Mouse (Mus musculus): ENCODE data around the gene Gm9745.
A peak's percentile ranks its signal among the peaks of the same experiment; 100 is the strongest.
"Not testable (repeated sequence)": the region's sequence is repeated elsewhere in the genome, so short reads cannot be mapped to it uniquely, and the experiment has no call there.

Gm9745 gene

DNA sequence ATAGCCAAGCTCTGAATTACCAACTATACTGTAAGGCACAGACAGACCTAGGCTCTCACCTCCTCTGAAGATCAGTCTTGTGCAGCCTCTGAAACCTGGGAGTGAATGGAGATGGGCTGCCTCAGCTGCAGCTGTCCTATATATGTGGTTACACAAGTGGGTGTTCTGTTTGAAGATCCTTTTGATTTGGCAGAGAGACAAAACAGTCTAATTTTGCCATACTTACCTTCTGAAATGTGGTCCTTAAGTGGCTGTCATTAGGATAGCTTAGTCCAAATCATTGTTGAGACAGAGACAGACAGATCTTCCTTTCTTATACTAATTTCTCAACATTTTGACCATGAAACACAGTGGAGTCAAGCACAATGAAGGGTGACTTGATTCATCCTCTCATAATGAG, at the start of gene Gm9745:
Gm9745 (minus strand) TSS at position 101 of the 400 bp plus-strand sequence.
- not testable (repeated sequence) for DNase-seq

DNA sequence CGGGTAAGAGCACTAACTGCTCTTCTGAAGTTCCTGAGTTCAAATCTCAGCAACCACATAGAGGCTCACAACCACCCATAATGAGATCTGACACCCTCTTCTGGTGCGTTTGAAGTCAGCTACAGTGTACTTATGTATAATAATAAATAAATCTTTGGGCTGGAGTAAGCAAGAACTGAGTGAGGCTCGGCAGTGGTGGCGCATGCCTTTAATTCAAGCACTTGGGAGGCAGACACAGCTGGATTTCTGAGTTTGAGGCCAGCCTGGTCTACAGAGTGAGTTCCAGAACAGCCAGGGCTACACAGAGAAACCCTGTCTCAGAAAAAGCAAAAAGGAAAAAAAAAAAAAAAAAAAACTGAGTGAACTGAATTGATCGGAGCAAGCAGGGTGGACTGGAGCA, 49.2 kb upstream of the Gm9745 start:
- peak; percentile 7 for DNase-seq

DNA sequence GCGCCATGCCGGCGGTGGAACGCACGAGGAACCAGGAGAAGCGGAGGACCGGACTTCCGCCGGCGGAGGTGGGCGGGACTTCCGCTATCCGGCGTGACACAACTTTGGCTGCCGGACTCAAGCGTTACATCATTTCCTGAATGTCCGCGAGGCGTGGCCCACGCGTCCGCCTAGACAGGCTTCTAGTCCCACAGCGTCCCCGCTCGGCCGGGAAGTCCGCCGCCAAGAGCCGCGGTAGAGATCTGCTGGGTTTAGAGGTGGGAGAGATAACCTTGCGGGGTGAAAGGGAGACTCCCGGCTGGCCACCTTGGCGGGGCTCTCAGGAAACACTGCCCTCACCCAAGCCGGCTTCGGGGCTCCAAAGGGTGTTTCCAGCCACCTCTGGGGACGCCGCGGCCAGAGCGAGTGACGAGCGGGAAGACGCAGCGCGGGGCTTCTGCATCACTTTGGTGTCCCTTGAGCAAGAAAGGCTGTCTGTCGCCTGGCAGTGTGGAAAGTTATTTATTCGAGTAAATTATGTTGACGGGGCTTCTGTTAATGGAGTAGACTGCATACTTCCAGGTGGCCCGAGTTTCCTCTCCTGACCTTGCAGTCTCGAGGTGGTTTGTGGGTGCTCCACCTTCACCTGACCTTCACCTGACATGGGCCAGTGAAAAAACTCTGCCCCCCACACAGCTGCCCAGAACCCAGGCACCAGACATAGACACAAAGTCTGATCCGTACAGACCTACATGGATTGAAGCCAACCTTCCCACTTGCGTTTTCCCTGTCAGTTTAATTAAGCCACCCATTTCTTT, 48.2 kb upstream of the Gm9745 start, which contains the start of gene Gtpbp4:
Gtpbp4 (minus strand) TSS at position 94 of the 797 bp plus-strand sequence.
- DNase-seq: peak; percentile 96

DNA sequence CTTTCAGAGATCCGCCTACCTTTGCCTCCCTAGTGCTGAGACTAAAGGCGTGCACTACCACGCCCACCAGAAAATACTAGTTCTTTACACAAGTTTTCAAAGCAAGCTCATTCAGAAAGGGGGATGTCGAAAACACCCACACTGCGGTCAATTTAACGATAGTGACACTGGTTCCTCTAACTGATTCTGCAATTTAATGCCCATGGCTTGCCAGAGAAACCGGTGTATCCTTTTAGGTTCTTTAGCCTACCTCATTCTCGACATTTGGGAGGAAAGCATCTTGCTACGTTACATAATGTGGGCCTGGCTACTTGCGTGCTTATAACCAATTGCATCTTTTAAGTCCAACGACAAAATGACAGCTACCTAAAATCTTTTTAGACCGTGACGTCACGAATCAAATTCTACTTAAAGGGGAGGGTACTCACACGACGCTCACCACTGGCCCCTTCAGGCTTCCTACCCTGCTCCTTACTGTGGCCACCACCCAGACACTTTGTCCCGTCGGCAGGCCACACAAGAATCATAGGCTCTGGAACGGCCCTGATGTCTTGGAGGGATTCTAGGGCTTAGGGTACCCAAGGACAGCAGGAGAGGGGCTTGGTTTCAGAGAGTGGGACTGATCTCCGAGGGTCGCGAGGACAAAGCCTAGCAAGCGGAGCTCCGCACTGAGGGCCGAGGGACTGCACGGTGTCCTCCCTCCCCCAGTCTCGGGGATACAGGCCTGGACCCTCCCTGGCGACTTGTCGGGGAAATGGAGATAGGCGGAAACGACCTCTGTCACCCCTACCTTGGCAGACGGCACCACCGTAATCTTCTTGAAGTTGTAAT, 47.3 kb upstream of the Gm9745 start:
- DNase-seq: no peak

DNA sequence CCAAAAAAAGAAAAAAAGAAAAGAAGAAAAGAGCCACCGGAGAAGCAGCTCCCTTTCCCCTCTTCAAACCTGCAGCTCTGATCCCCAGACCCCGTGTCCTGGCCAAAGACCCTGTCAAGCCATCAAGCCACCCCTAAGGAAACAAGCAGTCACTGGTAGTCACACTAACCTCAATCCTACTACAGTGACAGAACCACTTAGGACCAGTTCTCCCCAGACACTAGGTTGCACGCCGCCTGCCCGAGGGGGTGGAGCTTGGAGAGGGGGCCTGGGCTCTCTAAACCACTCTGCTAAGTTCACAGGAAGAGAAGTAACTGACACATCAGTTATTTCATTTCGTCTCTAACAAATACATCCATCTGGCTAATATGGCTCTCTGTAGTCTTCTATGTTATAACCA, 44.2 kb upstream of the Gm9745 start:
- no peak for DNase-seq

DNA sequence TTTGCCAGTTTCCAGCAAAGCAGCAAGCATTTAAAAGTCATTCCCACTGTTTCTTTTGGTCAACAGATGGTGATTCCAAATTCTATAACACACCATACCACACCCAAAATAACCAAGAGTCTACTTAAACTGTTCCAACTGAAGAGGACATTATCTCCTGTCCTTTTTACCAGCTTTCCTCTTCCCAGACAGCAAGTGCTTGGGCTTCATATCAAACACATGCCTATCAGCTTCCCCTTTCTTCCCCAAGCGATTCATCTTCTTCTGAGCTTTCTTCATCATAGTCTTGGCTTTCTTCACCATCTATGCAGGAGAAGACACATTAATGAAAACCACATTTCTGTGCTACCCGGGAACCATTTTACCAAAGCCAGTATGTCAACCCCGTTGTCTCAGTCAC, 24.9 kb upstream of the Gm9745 start:
- no peak for DNase-seq

DNA sequence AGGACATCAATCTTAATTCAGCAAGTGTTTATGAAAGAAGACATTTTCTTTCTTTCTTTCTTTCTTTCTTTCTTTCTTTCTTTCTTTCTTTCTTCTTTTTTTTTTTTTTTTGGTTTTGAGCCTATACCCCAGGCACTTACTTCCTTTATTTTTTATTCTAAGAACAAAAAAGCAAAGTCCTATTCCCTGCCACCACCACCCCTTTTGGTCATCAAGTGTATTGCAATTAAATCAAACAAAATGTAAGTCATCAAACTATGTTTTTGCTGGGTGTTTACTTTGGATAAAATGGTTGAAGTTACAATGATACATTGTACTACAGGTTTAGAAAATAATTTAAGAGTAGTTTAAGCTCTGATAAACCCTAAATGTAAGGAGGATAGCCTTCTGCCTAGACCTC, 24.3 kb upstream of the Gm9745 start:
- no peak for DNase-seq

DNA sequence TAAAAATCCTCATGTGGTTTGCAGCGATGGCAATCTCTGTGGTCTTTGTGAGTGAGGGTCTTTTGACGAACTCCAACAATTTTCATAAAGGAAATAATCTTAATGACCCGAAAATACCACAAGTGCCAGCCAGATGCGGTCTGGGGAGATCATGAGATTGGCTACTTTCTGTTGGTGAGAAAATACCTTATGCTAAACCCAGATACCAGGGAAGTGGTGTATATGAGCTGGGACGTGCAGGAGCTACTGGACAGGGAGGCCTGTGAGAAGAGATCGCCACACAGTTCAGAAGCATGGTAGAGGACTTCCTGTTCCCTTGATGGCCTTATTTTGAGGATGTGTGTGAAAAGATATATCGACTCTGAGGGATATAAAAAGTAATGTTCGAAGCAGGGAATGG, 19.7 kb upstream of the Gm9745 start:
- no peak for DNase-seq

DNA sequence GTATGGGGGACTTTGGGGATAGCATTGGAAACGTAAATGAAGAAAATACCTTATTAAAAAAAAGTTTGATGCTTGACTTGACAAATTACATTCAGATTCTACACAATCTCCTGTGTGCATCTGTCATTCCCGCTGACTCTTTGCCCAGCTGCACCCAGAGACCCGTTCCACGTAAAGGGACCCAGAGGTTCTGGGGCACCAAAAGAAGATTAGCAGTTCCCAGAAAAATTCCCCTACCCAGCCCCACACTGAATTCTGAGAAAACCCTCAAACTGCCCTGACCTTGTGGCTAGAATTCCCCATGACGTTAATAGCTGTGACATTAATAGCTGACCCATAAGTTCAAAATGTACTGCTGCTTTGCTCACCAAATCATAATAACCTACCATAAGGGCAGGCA, 17.2 kb upstream of the Gm9745 start:
- no peak for DNase-seq

DNA sequence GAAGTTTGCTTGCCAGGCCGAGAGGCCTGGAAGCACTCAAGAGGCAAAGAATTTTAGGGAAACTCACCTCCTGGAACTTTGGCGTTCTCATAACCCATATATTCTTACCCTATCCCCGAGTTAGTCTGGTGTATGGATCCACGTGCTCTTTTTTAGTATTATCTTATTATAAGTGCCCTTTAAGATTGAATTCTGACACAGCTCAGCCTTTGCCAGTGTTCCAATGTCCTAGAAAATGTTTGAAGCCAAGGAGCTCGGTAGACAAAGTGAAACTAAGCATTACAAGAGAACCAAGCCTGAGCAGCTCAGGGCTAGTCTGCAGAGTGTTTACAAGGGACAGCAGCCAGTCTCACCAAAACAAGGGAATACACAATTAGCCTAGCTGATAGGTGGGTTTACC, 14.2 kb upstream of the Gm9745 start:
- not testable (repeated sequence) for DNase-seq

DNA sequence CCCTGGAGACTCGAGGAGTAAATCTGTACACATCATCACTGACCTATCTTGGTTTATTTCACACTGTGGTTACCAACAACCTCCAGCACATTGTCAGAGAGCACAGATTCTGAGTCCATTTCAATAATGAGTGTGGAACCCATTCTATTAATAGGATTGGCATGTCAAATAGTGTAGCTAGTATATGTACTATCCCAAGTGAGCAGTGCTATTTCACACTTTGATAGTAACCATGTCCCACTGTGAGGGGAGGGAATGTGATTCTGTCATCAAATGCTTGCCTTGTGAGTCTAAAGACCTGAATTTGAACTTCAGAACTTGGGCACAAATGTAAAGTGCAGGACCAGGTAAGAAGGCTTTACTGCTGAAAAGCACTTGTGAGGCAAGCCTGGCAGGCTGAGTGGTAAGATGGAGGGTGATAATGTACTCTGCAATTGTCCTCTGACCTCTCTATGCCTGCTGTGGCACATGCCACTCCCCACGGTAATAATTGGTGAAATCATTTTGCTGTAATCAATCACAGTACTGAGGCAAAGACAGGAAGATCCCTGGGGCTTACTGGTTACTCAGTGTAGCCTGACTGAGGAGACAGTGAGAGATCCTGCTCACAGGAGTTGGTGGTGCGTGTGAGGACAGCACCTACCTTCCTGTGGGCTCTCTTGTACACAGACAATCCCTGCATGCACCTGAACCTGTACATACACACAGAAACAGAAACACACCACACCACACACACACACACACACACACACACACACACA, 13.3 kb upstream of the Gm9745 start:
- not testable (repeated sequence) for DNase-seq

DNA sequence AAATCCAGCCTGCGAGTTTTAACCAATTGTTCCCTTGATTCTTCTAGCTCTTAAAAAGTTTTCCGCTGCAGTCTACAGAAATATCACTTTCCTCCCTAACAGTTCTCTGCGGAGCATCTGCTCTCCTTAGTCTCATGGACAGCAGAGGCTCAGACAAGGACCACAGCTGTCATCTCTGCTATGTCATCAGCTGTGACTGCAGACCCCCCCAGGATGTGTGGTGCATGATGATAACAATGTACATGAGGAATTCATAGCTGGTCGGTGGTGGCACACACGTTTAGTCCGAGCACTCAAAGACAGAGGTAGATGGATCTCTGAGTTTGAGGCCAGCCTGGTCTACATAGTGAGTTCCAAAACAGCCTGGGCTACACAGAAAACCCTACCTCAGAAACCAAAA, 11.5 kb upstream of the Gm9745 start:
- not testable (repeated sequence) for DNase-seq

DNA sequence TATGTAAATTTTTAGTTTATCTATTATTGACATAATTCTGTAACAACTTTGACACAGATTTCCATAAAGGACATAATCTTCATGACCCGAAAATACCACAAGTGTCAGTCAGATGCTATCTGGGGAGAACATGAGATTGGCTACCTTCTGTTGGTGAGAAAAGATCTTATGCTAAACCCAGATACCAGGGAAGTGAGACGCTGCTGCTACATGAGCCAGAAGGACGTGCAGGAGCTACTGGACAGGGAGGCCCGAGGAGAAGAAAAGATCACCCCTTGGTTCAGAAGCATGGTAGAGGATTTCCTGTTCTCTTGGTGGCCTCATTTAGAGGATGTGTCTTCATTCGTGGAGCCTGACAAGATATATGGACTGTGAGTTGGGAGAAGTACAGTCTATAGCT, 11.0 kb upstream of the Gm9745 start:
- DNase-seq: not testable (repeated sequence)

DNA sequence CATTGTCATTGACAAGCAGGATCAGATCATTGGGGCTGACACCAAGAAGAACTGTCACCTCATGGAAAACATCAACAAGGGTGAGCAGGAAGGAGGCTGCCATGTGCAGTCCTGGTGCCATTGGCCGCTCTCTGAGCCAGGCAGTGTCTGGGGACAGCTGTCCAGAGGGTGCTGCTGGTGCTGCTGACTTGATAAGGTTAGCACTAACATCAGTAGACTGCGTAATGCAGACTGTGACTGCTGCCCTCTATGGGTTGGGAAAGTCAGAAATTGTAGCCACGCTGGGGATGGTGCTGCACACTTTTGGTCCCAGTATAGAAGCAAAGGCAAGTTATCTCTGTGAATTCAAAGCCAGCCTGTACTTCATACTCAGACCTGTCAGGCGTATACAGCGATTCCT, 8.8 kb upstream of the Gm9745 start:
- not testable (repeated sequence) for DNase-seq

DNA sequence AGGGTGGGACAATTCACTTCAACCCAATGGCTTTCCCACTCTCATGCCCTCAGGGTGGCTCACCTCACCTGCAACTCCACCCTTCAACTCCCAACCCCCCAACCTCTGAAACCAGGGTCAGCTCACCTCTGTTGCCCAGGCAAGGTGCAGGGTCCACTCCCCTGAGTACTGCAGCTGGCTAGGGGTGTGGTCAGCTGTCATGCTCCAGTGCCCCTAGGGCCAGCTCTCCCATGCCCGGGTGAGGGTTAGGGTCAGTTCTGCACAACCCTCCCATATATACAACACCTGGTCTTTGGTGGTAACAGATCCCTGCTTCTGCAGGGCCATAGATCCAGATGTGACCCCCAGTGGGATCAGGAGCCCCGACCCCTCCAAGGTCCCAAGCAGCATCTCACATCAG, 7.1 kb upstream of the Gm9745 start:
- DNase-seq: not testable (repeated sequence)

DNA sequence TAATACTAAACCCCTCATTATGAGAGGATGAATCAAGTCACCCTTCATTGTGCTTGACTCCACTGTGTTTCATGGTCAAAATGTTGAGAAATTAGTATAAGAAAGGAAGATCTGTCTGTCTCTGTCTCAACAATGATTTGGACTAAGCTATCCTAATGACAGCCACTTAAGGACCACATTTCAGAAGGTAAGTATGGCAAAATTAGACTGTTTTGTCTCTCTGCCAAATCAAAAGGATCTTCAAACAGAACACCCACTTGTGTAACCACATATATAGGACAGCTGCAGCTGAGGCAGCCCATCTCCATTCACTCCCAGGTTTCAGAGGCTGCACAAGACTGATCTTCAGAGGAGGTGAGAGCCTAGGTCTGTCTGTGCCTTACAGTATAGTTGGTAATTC, 4.5 kb upstream of the Gm9745 start, which contains the start of gene Idi2:
Idi2 (plus strand) TSS at position 301 of the 400 bp plus-strand sequence.
- not testable (repeated sequence) for DNase-seq

DNA sequence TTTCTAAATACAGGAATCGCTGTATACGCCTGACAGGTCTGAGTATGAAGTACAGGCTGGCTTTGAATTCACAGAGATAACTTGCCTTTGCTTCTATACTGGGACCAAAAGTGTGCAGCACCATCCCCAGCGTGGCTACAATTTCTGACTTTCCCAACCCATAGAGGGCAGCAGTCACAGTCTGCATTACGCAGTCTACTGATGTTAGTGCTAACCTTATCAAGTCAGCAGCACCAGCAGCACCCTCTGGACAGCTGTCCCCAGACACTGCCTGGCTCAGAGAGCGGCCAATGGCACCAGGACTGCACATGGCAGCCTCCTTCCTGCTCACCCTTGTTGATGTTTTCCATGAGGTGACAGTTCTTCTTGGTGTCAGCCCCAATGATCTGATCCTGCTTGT, 4.2 kb downstream of the Gm9745 start:
- not testable (repeated sequence) for DNase-seq

DNA sequence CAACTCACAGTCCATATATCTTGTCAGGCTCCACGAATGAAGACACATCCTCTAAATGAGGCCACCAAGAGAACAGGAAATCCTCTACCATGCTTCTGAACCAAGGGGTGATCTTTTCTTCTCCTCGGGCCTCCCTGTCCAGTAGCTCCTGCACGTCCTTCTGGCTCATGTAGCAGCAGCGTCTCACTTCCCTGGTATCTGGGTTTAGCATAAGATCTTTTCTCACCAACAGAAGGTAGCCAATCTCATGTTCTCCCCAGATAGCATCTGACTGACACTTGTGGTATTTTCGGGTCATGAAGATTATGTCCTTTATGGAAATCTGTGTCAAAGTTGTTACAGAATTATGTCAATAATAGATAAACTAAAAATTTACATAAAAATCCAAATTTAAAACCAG, 6.3 kb downstream of the Gm9745 start:
- not testable (repeated sequence) for DNase-seq

DNA sequence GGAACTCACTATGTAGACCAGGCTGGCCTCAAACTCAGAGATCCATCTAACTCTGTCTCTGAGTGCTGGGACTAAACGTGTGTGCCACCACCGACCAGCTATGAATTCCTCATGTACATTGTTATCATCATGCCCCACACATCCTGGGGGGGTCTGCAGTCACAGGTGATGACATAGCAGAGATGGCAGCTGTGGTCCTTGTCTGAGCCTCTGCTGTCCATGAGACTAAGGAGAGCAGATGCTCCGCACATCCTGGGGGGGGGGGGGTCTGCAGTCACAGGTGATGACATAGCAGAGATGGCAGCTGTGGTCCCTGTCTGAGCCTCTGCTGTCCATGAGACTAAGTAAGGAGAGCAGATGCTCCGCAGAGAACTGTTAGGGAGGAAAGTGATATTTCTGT, 6.9 kb downstream of the Gm9745 start:
- DNase-seq: not testable (repeated sequence)

DNA sequence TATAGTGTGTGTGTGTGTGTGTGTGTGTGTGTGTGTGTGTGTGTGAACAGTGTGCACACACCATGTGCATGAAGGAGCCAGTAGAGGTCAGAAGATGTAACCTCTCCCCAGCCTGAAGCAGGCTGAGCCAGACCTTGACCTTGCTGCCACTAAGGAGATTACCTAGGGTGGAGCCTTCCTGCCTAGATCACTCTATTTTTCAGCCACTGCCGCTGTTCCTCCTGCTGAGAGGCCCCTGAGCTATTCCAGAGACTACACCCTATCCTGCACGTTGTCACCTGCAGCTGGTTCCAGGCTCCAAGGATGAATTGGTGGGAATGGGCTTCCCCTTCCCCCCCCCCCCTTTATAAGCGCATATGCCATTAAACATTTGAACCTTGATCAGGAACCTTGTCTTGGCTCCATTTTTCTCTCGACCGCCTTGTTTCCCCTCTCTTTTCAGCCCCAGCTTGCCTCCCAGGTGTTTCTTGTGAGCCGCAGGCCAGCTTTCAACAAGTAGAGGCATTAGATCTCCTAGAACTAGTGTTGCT, 10.4 kb downstream of the Gm9745 start:
- not testable (repeated sequence) for DNase-seq

DNA sequence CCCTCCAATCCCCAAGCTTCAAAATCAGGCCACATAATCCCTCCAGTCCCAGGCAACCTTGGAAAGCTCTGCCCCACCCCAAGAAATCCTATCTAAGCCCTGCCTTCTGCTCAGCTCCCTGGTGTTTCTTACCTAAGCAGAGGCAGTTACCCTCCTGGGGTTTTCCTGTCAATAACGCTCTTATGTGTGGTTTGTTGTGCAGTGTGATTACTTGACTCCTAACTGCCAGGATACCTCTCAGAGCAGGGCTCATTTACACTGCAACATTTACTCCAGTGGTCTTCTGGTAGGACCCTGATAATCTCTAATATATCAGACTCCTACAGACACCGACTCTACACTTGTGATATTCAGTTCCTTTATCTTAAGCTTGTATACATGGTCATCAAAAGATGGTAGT, 14.5 kb downstream of the Gm9745 start:
- no peak for DNase-seq

DNA sequence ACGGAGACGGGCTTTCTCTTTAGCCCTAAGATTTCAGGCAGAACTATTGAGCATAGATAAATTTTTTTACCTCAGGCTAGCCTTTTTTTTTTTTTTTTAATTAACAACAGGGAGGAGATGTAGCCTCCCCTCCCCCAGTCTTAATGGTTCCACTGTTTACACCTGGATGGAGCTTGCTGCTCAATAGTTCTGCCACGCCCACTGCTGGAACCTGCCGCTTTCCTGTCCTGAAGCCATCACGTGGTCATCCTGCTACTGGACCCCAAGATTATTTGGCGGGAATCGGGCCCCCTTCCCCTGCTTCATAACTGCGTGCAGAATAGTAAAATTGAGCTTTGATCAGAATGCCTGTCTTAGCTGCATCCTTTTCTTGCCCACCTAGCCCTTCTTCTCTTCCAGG, 34.1 kb downstream of the Gm9745 start:
- not testable (repeated sequence) for DNase-seq

DNA sequence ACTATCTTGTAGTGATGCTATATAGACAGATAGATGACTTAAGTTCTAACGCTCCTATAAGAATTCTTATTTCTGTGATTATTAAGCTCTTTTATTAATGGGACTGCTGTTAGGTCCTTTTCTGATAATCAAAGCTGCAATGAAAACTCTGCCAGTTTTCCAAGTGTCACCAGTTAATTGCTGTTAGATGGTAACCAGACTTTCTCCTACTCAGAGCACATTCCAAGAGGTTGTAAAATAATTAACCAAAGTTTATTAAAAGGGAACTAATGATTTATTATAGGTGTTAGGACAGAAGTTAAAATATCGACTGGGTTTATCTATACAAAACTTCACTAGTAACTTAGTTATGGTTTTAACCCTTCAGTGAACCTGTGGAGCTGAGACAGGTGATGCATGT, 42.0 kb downstream of the Gm9745 start:
- not testable (repeated sequence) for DNase-seq
